Mouse (Mus musculus) liver, embryonic 15.5 days (tissue): ENCODE measurements around the gene Uaca. TPM values are rescaled to one million over a fixed set of nuclear protein-coding genes. Genes with fewer than 3 reads are reported as not detected.
A peak's percentile ranks its signal among the peaks of the same experiment; 100 is the strongest.

ENCODE experiments used
- ATAC-seq: fragments of 200-750 bp; cut with Nextera tagmentation; 2 replicates; pipeline ENCODE4 v1.8.0; 2017; ENCODE audit warnings: moderate number of reproducible peaks, mild to moderate bottlenecking, moderate library complexity; ENCODE audit not compliant: insufficient read depth
- H3K27ac ChIP-seq: fragments of 300-500 bp; sonication (generic); replicated peaks from 2 replicates; pipeline ENCODE4 v1.5.1; 2015; ENCODE audit warnings: mild to moderate bottlenecking, inconsistent platforms
- H3K27me3 ChIP-seq: fragments of 300-500 bp; sonication (generic); 2 replicates; pipeline ENCODE4 v1.6.1; 2015; ENCODE audit warnings: mild to moderate bottlenecking, inconsistent platforms
- H3K36me3 ChIP-seq: fragments of 300-500 bp; sonication (generic); replicated peaks from 2 replicates; pipeline ENCODE4 v1.6.1; 2015; ENCODE audit warnings: moderate library complexity, mild to moderate bottlenecking, inconsistent platforms
- H3K4me1 ChIP-seq: fragments of 300-500 bp; sonication (generic); replicated peaks from 2 replicates; pipeline ENCODE4 v1.6.1; 2015; ENCODE audit warnings: inconsistent platforms
- H3K4me2 ChIP-seq: fragments of 300-500 bp; sonication (generic); 2 replicates; pipeline ENCODE4 v1.6.1; 2015; ENCODE audit warnings: moderate library complexity, mild to moderate bottlenecking, inconsistent platforms
- H3K4me3 ChIP-seq: fragments of 300-500 bp; sonication (generic); replicated peaks from 2 replicates; pipeline ENCODE4 v1.5.1; 2015; ENCODE audit warnings: mild to moderate bottlenecking, inconsistent platforms
- H3K9ac ChIP-seq: fragments of 300-500 bp; sonication (generic); 2 replicates; pipeline ENCODE4 v1.6.1; 2015; ENCODE audit warnings: moderate library complexity, mild to moderate bottlenecking, inconsistent platforms
- H3K9me3 ChIP-seq: fragments of 300-500 bp; sonication (generic); replicated peaks from 2 replicates; pipeline ENCODE4 v1.6.1; 2016; ENCODE audit warnings: inconsistent platforms
- WGBS: fragments of 180-500 bp; shearing (Covaris S2); methylation state at CpG from one replicate; pipeline ENCODE4 v1.1.7; 2015; ENCODE audit warnings: mixed read lengths; ENCODE audit not compliant: insufficient replicate concordance; 5-methylcytosine and 5-hydroxymethylcytosine counted together
- polyA plus RNA-seq: library from polyadenylated mRNA; unstranded; fragments of >200 nt; fragmentation: Nextera tagmentation; extraction: Ambion mirVana; gene quantifications from 2 replicates; pipeline ENCODE4 v1.2.1, GENCODE M21; 2015

The Uaca gene
- polyA plus RNA-seq, 1 experiment from 2014 or later = 2.6 TPM

GRCm38 (mm10) chr9:60794841-60795351 lies 554 bp downstream of the Uaca start:
- H3K36me3 ChIP-seq = no peaks in the 10 kb centered on the region
- peaks cover 40% of the 10 kb centered on the region for H3K27me3 ChIP-seq
- H3K4me2 ChIP-seq = peak overlapping the region; percentile 71
- no peak overlapping the region for H3K27ac ChIP-seq
- WGBS = 1% methylated on average over 30 of the region's 30 CpGs
- peak overlapping the region; percentile 38 for H3K9ac ChIP-seq
- 0 out of 2 replicates have a peak, but pooled peaks have one; percentile 36 for ATAC-seq
- H3K9me3 ChIP-seq = no peaks in the 10 kb centered on the region
- peak overlapping the region; percentile 60 for H3K4me3 ChIP-seq
- 0 out of 2 replicates have a peak, but pooled peaks cover 5% of the 10 kb centered on the region for H3K4me1 ChIP-seq

- 75% methylated on average over 7 of the region's 7 CpGs for WGBS
- no peak overlapping the region for H3K4me3 ChIP-seq
Measured at GRCm38 (mm10) chr9:60796076-60796475, 1.7 kb downstream of the Uaca start.

DNA sequence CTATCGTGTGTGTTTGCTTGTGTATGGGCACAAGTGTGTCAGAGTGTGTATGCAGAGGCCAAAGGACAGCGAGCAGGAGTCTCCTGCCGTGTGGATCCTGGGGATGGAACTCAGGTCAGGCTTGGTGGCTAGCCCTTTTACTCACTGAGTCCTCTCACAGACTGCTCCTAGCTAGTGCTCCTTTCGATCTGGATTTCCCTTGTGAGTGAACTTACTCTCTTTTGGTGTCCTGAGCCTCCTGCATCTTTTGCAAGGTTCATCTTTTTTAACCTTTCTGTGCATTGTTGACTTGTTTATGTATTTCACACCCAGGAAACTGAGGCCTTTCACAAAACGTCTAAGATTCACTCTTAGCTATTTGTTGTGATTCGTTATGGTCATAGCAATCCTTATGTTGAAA lies 2.8 kb downstream of the Uaca start:
- H3K4me3 ChIP-seq = no peak overlapping the region
- H3K36me3 ChIP-seq = no peaks in the 10 kb centered on the region
- 0 out of 2 replicates have a peak, but pooled peaks cover 5% of the 10 kb centered on the region for H3K4me1 ChIP-seq
- peaks cover 39% of the 10 kb centered on the region for H3K27me3 ChIP-seq
- H3K9ac ChIP-seq = no peak overlapping the region
- H3K27ac ChIP-seq = no peak overlapping the region
- ATAC-seq = no peak
- no peaks in the 10 kb centered on the region for H3K9me3 ChIP-seq
- WGBS = 60% methylated on average over 6 of the region's 6 CpGs
- no peak overlapping the region for H3K4me2 ChIP-seq

More at GRCm38 (mm10) chr9:60796076-60796475, 1.7 kb downstream of the Uaca start:
- H3K4me2 ChIP-seq = no peak overlapping the region
- H3K27ac ChIP-seq = no peak overlapping the region
- 0 out of 2 replicates have a peak, but pooled peaks cover 5% of the 10 kb centered on the region for H3K4me1 ChIP-seq
- peaks cover 40% of the 10 kb centered on the region for H3K27me3 ChIP-seq
- H3K9ac ChIP-seq = no peak overlapping the region
- ATAC-seq = no peak
- H3K36me3 ChIP-seq = no peaks in the 10 kb centered on the region
- H3K9me3 ChIP-seq = no peaks in the 10 kb centered on the region

- Histone ChIP-seq H3K9ac (no peak overlapping the region), H3K9me3 (no peaks in the 10 kb centered on the region), H3K4me3 (no peak overlapping the region), H3K4me1 (0 out of 2 replicates have a peak, but pooled peaks cover 5% of the 10 kb centered on the region), H3K36me3 (no peaks in the 10 kb centered on the region), H3K27ac (no peak overlapping the region), H3K4me2 (no peak overlapping the region), H3K27me3 (peaks cover 21% of the 10 kb centered on the region)
- ATAC-seq = no peak
- 59% methylated on average over 10 of the region's 10 CpGs for WGBS
Measured at GRCm38 (mm10) chr9:60799061-60799460, 4.7 kb downstream of the Uaca start.

DNA sequence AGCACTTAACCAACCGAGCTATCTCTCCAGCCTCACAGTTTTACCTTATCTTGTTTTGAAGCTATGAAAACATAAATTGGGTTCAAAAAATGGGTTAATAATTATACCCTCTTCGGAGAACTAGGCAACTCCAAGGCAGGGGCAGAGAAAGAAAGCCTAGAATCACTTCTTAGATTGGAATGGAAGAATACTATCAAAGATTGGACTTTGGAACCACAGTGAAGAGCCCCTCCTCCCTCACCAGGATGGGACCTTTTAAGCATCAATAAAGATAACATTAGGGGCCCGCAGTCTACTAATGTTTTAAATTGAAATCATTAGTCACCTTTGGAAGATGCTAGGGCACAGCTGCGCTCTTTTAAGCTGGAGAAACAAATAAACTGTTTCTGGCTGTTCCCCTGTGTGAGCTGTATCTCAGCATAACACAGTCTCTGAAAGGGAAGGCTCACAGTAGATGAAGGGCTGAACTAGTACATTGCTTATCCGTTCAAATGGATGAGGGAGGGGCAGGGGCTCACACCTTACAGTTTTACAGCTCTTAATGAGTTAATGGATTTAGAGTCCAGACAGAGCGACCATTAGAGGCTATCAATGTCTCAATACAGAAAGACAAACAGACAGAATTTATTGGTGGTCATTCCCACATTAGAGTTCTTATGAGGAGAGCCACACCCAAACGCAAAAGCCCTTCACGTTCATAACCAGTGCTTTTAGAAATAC lies 6.5 kb downstream of the Uaca start:
- Histone ChIP-seq H3K27me3 (peaks cover 4% of the 10 kb centered on the region), H3K27ac (no peak overlapping the region), H3K9ac (no peak overlapping the region), H3K4me3 (no peak overlapping the region), H3K4me1 (no peaks in the 10 kb centered on the region), H3K9me3 (no peaks in the 10 kb centered on the region), H3K4me2 (no peak overlapping the region), H3K36me3 (no peaks in the 10 kb centered on the region)
- no peak for ATAC-seq
- WGBS = 53% methylated on average over 8 of the region's 8 CpGs

GRCm38 (mm10) chr9:60801746-60802145 lies 7.4 kb downstream of the Uaca start:
- H3K4me3 ChIP-seq = no peak overlapping the region
- H3K4me1 ChIP-seq = no peaks in the 10 kb centered on the region
- no peak overlapping the region for H3K9ac ChIP-seq
- H3K27me3 ChIP-seq = no peaks in the 10 kb centered on the region
- no peak for ATAC-seq
- H3K9me3 ChIP-seq = no peaks in the 10 kb centered on the region
- H3K4me2 ChIP-seq = no peak overlapping the region
- 63% methylated on average over 1 of the region's 1 CpGs for WGBS
- H3K36me3 ChIP-seq = no peaks in the 10 kb centered on the region
- H3K27ac ChIP-seq = no peak overlapping the region

- Histone ChIP-seq H3K27me3 (no peaks in the 10 kb centered on the region), H3K4me2 (no peak overlapping the region), H3K36me3 (no peaks in the 10 kb centered on the region), H3K9me3 (no peaks in the 10 kb centered on the region), H3K4me1 (no peaks in the 10 kb centered on the region), H3K9ac (no peak overlapping the region), H3K27ac (no peak overlapping the region), H3K4me3 (no peak overlapping the region)
- 70% methylated on average over 5 of the region's 5 CpGs for WGBS
- no peak for ATAC-seq
Measured at GRCm38 (mm10) chr9:60802341-60802740, 8.0 kb downstream of the Uaca start.

DNA sequence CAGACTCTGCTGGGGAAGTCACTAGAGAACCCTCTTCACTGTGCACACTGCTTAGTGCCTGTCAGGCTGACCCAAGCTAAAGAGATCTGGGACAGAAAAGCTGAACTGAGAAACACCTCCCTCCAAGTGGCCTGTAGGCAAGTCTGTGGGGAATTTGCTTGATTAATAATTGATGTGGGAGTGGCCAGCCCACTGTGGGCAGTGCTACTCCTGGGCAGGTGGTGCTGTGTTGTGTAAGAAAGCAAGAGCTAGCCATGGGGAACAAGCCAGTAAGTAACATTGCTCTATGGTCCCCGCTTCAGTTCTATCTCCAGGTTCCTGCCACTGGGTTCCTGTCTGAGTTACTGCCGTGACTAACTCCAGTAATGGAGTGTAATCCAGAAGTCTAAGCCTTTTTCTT lies 11.7 kb downstream of the Uaca start:
- H3K9ac ChIP-seq = no peak overlapping the region
- no peak for ATAC-seq
- H3K27ac ChIP-seq = no peak overlapping the region
- H3K4me2 ChIP-seq = no peak overlapping the region
- no peaks in the 10 kb centered on the region for H3K36me3 ChIP-seq
- WGBS = 72% methylated on average over 2 of the region's 2 CpGs
- no peaks in the 10 kb centered on the region for H3K27me3 ChIP-seq
- no peaks in the 10 kb centered on the region for H3K9me3 ChIP-seq
- no peak overlapping the region for H3K4me3 ChIP-seq
- no peaks in the 10 kb centered on the region for H3K4me1 ChIP-seq

DNA sequence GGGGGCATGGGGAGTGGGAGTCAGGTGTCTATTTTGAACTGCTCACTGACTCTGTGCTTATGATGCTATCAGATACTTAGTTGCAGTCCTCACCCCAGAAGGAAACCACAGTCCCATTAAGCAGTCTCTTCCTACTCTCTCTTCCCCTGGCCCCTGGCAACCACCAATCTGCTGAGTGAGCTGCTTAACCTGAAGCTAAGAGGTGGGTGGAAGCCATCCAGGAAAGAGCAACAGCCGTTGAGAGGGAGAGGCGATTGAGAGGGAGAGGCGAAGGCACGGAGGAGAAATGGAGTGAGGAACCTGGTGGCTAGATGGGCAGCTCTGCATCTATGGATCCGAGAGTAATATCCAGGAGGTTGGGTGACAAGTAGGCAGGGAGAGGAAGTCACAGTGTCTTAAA lies 13.7 kb downstream of the Uaca start:
- WGBS = 49% methylated on average over 5 of the region's 5 CpGs
- Histone ChIP-seq H3K27ac (no peak overlapping the region), H3K9me3 (no peaks in the 10 kb centered on the region), H3K4me3 (no peak overlapping the region), H3K4me2 (no peak overlapping the region), H3K9ac (no peak overlapping the region), H3K27me3 (no peaks in the 10 kb centered on the region), H3K36me3 (no peaks in the 10 kb centered on the region), H3K4me1 (peaks cover 4% of the 10 kb centered on the region)
- no peak for ATAC-seq

DNA sequence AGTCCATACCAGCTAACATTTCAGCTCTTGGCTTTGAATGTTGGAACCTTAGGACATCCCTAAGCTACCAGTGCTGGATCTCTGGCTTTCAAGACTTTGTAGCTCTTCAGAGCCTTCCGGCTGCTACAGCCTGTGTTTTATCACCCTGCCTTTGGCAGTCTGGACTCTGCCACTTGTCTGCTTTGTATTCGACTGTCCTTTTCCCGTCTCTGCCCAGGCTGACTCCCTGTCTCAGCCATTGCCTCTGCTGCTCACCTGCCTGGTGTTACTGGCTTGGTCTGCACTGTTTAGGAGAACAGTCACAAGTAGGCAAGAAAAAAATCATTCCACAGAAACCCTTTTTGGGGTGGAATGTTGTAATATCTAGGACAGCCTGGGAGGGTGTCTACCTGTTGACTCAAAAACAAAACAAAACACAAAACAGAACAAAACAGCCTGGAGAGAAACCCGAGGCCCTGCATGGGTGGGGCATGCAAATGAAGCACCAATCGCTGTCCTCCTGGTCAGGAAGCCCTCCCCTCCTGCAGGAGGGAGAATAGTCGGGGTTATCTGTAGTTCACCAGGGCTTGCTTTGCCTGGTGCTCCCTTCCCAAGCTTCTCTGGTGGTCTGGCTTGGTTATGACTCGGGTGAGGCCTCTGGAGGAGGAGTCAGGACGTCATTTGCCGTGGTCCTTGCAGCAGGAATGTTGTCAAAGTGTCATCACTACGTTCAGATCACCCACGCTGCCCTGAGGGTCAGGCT lies 19.0 kb downstream of the Uaca start:
- no peaks in the 10 kb centered on the region for H3K27me3 ChIP-seq
- WGBS = 9% methylated on average over 11 of the region's 11 CpGs
- H3K9ac ChIP-seq = no peak overlapping the region
- peaks cover 15% of the 10 kb centered on the region for H3K4me1 ChIP-seq
- H3K4me2 ChIP-seq = peak overlapping the region; percentile 51
- H3K9me3 ChIP-seq = no peaks in the 10 kb centered on the region
- peak; percentile 75 for ATAC-seq
- H3K27ac ChIP-seq = no peak overlapping the region
- peak overlapping the region; percentile 14; the same call in 1 of the 2 replicates for H3K4me3 ChIP-seq
- no peaks in the 10 kb centered on the region for H3K36me3 ChIP-seq

- peaks cover 15% of the 10 kb centered on the region for H3K4me1 ChIP-seq
- H3K36me3 ChIP-seq = no peaks in the 10 kb centered on the region
- H3K9ac ChIP-seq = no peak overlapping the region
- H3K27me3 ChIP-seq = no peaks in the 10 kb centered on the region
- H3K4me3 ChIP-seq = no peak overlapping the region
- no peak overlapping the region for H3K4me2 ChIP-seq
- H3K27ac ChIP-seq = no peak overlapping the region
- H3K9me3 ChIP-seq = no peaks in the 10 kb centered on the region
- WGBS = 74% methylated on average over 8 of the region's 8 CpGs
- no peak for ATAC-seq
Measured at GRCm38 (mm10) chr9:60815502-60815901, 21.2 kb downstream of the Uaca start.
